Mouse (Mus musculus): ENCODE data around the gene St3gal3.

DNA sequence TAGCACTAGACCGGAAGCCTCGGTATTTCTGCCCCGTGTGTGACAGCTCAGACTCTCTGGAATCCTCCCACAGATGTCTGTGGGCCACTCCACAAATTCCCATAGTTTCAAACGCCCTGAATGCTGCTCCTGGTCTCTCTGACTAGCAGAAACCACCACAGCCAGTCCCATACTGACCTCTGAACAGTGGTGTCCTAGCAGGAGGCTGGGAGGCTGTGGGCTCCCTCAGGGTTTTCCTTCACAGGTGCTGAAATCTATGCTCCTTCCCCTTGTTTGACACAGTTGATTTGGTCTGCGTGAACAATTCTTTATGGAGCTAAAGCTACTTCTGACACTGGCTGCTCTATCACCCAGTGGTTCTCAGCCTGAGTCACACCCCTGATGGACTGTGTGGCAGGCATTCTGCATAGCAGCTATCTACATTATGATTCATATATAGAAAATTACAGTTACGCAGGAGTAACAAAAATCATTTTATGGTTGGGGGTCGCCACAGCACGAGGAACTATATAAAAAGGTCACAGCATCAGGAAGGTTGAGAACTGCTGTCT is 31.4 kb downstream of the St3gal3 start:
- TF ChIP-seq CTCF (IDR thresholded peaks at IDR 0.05; ENCODE audit: extremely low read depth, insufficient read length, insufficient replicate concordance, low read depth, low read length) (no peak), POLR2A (IDR thresholded peaks at IDR 0.05; ENCODE audit: low read depth, low read length) (no peak)
